Mouse (Mus musculus) embryo, embryonic 10 days (tissue): ENCODE measurements at regions not wholly inside any gene's neighbourhood (a gene's known extent, or its start where the extent isn't known, plus 50 kb on each side); places are given as distances from the start of the nearest gene placed in this dataset.

Experiments used
- DNase-seq: peaks from one replicate; pipeline ENCODE4 v3.0.0-alpha.2; 2015; ENCODE audit warnings: low spot score

DNA sequence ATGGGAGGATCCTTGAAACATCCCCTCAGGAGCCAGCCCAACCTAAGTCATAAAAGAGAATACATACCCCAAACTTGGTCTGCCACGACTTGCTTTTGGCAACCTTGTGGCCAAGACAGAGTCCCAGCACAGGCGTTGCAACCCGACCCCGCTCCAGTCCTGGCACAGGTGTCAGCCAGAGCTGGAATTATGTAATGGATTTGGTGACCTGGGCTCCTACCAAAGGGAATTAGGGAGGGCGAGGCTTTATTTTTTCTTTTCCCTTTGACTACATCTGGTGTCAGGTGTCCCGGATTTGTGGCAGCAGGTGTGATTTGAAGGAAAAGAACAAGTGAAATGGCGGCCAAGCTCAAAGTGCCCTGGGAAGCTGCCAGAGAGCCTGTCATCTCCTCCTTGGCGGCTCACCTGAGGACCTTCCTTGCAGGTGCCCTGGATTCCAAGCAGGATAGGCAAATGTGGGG is 212.9 kb downstream of the Mef2c start:
- peak; percentile 12 for DNase-seq

DNA sequence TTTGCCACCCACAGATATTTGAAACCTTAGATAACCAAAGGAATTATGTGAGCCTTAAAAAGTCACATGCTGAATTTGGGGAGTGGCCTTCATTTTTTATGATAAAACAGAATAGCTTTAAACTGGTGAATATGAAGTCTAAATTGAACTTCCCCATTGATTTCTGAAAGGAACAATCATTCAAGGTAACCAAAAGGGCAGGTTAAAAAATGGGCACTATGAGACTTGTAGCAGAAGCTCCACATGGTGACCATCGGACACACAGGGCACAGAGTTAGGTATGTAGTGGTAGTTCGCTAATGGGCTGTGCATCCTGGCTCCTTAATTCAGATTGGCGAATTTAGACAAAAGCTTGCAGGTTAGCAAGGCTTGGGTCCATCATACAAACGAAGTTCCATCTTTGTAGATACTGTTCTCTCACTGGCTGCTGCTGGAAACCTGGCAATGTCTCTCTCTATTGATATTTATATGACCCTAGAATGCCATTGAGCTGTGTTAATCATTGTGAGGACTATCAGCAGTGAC is 213.9 kb downstream of the Mef2c start:
- DNase-seq = no peak

DNA sequence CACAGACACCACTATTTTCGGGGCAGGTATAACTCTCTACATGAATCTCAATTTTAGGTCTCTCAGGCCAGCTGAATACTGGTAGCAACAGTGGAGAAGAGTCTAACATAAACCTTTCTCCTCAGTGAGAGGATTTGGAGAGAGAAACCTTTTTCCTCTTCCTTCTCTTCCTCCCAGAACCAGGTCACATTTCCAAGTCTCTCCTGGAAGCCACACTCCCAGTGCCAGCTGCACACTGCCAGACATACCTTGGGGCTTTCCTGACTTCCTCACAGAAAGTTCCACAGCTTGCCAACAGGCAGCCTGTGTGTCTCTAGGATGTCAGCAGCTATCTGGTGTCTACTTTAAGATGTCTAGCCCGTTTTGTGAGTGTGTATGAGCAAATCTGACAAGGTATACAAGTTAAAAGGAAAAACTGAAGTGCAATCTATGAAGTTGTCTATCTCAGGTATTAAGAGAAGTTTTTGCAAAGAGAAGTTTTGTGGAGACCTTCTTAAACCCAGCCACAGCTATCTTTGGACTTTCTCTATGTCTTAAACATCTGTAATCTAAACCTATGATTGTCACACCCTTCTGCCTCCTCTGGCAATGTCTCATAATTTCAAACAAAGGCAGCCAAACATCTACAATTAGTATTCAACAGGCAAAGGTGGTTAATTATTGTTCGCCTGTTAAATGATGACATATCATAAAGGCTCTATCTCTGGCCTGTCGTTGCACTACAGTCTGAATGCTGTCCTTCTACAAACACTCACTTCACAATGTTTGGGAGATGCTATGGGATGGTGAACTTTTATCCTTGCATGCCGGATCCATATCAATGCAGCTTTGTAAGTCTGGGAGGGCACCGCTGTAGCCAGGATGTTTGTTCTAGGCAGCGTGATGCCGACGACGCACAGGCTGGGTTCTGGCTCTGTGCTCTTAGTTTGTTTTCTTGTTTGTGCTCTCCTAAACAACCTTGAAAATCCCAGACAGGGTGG is 214.9 kb downstream of the Mef2c start:
- peak; percentile 39 for DNase-seq

DNA sequence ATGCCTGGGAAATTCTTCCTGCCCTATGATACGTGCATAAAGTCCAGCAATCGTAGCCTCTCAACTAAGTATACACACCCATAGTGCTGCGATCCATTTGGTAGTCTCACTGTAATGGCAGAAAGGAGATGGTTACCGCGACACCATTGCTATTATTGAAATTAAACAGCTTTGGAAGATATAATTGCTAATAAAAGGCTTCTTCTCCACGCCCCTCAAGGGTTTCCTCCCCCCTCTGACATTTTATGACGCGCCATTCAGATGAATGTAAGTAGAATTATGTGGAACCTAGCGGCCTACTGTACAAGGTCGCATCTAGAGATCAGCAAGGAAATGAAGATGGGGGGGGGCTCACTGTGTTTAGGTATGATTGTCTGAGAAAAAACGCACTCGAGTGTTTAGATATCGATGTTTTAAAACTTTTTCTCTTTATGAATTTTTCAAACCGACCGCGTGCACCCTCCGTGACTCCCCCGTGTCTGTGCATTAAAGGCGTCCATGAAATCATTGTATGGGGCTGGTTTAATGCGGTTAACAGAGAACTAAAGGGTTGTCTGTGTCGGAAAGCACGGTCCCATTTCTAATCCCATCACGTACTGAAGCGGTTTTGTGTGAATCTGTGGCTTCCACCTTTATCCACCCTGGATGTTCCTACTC is 215.9 kb downstream of the Mef2c start:
- peak; percentile 17 for DNase-seq

DNA sequence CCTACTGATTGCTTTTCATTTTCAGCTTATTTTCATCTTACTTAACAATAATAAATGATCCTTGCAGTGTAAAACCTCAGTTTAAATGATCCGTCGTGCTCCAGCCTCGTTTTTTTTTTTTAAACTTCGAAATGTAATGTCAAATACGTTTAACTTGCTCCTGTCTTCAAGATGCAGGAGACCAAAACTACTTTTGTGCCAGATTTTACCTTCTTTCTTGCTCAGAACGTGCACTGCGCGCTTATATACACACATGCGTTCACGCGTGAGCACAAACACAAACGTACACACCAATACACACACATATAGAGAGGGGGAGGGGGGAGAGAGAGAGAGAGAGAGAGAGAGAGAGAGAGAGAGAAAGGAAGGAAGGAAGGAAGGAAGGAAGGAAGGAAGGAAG is 216.5 kb downstream of the Mef2c start:
- peak; percentile 8 for DNase-seq

DNA sequence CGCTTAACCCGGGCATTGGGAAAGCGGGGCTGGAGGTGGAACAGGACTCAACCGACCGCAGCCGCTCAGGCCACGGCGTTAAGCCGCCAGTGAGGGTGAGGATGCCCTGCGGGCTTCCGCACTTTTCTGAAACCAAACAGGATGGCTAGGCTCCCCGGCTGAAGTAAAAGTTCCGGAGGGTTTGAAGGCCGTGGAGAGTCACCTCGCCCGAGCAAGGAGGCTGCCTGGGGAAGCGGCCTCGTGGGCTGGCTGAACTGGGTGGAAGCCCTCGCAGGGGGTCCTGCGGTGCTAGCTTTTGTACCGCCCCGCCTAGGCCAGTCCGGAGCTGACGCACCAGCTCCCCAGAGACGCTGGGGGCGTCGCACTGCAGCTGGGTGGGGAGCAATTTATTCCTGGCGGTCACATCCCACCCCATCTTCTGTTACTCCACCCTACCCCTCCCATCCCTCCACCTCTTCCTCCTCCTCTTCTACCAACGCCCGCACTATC is 217.1 kb downstream of the Mef2c start:
- DNase-seq = peak; percentile 64

DNA sequence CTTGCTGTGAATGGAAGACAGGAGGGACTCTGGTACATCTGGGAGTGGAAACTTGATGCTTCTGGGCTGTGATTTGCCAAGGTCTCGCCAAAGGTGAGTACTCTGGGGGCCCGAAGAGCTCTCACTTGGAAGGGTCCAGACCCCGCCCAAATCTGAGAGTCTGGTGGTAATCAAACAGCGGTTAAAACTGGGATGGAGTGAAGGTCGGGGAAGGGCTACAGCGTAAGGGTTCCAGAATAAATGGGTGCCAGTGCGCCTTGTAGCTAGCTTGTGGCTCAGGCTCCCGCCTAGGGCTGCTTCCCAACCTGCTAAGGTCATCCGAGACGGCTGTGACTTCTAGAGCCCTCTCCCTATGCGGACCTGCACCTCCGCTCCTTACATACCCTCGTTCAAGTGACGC is 217.7 kb downstream of the Mef2c start:
- DNase-seq = peak; percentile 34

DNA sequence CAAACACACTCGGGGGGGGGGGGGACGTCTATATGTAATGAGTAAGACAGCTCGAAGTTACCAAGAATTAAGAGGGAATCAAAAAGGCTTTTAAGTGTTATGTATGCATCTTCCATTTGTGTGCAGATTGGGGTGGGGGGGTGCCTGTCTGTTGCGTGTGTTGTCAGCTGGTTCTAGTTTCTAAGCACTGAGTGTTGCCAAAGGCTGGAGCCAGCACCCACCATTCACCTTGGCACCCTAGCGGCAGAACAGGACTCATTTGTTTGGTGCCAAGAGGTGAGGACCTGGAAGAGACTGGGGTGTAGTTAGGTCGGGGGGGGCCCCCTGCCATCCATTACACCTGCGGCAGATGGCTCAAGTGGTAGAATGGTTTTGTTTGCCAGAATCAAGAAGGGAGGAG is 218.4 kb downstream of the Mef2c start:
- no peak for DNase-seq

DNA sequence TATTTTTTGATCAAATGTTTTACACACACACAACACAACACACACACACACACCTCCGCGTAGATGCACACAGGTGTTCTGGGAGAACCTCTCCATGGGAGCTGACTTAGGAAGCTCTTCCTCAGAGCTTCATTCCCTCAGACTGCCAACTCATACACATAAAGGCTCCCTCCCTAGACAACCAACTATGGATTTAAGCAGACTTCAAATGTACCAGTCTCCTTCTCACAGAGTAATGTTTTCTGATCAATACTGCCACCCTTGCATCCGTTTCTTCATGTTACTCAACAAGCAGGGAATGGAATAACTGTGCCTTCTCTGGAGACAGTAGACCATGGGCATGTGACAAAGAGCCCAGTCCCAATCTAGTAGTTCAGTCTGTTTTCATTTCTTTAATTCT is 219.0 kb downstream of the Mef2c start:
- DNase-seq = peak; percentile 11

DNA sequence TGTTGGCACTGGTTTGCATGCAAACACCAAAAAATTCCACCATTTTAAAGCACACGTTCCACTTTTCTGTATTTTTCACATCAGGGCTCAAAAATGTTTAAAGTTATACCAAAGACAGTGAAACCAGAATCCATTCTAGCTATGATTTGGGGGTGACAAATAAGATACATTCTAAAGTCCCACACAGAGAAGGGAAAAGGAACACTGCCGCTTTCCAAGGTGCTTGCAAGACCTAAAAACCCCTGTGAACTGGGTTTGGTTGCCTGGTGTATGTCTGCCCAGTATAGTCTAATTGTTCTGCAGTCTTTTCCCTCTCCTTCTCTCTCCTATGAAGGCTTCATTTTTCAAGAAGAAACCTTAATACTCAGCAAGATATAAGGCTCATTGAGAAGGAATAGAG is 219.6 kb downstream of the Mef2c start:
- no peak for DNase-seq

DNA sequence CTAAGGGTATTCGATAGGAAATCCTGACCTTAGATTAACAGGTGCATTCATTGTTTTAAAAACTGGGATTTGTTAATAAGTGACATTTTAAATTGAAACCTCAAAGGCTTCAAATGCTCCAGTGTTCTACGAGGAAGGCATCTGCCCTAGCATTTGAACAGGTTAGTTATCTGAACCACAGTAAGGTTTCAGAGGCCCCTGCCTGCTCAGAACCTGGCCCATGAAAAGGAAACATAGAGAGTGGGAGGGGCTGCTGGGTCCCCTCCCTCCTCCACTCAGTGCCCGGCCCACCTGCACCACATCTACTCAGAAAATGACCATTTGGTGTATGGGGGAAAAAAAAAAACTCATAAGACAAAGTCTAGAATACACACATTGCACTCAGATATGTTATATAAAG is 220.4 kb downstream of the Mef2c start:
- no peak for DNase-seq

DNA sequence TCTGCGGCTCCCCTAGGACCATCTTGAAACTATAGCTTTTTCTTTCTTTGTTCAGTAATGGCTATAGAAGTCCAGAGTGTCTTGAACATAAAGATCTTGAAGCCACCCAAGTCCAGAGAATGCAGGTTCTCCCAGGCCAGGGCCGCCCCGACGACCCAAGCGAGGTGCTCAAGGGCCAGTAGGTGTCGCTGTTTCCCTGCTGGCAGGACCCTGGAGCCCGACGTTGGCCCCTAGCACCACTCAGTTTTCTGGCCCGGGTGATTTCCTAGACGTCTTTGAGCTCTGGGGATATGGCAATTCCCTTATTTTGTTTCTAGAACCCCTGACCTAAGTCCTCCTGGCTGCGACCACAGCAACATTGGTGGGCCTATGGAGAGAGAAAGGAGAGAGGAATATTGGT is 221.2 kb downstream of the Mef2c start:
- peak; percentile 92 for DNase-seq

DNA sequence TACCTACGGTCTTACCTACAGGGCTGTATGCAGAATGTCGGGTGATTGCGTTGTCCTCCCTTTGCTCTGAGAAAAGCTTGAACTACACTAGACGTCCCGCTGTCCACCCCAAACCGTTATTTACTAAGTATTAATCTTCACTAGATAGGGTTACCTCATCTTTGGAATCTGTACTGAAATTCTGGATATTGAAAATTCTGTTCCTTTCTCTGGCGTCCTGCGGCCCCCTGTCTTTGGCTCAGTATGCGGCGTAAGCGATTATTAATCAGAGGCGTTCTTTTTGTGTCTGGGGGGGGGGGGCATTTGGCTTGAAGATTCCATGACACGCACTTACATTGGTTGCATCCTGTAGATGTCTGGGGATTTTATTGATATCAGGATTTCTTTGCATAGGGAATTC is 222.0 kb downstream of the Mef2c start:
- no peak for DNase-seq

DNA sequence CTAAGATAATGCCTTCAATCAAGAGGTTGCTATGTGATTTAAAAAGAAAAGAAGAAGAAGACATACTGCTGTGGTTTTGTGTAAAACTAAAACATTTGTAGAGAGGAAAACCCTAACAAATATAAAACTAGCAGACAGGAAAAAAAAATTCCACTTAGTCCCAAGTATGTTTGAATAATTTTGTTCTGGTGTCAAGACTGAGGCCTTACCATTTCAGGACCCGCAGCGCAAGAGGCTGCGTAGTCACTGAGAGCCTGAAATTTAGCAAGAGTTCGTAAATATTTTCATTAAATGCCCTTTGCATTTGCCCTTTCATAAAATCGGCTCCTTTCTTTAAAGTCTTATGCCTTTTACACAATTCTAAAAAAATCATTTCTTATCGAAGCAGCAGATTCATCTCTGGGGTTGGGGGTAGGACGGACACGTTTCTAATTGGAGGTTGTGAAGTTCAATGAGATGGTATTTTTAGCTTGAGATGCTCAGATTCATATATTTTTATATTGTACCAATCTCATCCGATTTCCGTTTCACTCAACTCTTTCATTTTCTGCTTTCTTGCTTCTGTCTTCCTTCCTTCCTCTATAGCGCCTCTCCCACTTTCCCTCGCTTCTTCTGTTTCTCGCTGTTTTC is 222.6 kb downstream of the Mef2c start:
- DNase-seq = no peak

DNA sequence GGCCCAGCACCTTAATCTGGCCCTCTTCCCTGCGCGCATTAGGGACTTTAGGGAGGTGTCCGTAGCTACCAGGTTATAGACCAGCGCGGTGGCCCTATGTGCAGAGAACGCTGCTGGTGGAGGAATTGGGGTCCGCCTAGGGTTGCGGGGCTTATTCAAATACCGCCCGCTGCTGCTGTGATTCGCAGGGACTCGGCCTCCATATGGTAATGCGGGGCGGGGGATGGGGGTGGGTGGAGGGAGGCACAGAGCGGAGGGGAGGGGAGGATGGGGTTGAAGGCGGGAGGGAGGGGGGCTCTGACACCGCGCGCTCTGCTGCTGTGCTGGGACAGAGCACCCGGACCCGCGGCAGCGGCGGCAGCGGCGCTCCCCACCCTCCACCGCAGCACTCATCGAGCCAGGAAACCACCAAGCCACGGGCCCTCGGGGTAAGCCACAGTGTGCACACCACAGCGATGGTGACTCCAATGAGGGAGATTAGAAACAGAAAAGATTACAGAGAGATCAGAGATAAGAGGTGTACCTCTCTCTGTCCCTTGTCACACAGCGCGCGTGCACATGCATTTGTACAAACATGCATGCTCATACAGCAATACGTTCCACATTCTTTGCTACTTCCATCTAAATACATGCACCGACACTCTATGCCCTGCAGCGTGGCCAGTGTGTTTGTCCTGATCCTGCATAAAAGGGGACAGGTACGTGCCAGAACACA is 223.4 kb downstream of the Mef2c start:
- DNase-seq = no peak

DNA sequence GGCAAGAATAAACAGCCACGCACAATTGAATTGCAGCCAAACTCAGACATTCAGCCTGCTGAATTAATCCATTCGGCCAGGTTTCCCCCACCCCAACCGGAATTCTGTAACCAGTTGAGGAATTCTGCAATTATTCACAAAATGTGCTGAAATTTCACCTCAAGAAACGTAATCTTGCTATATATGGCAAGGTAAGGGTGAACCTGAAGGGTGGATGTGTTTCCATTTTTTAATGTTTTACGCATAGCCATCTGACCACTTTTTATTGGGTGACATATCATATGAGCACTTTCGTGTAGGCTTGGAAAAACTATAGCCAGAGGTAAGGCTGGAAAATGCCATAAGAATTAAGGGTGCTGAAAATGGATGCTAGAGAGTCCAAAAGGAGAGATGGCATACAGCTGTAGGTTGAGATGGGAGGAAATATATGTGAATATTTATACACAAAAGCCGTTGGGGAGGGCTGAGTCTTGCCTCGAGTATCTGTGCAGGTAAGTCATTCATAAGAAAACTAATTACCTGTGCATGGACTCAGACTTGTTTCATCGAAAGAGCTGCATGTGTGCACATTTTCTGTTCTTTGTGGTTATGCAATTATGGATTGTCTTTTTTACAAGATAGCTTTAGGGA is 224.0 kb downstream of the Mef2c start:
- no peak for DNase-seq

DNA sequence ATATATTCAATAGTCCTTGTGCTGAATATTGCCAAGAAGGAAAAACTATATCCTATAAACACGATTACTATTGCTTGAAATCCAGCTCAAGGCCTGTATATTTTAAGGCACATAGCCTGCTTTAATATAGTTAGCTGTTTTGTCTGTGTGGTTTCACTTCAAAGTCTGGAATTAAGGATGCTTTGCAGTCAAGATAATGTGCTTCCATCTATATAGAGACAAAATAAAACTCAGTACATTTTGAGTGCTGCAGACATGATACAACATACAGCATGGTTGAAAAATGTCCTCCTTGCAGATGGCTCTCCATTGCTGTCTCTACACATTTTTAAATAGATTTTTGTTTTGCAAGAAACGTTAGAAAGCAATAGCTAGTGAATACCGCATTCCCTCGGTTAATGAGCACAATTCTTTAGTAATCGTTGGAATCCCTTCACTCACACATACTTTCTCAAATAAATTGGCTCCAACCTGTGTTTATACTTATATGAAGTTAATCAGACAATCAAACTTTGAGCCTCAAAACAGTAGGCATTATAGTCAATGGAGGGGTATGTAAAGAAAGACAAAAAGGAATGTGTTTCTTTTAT is 224.7 kb downstream of the Mef2c start:
- no peak for DNase-seq

DNA sequence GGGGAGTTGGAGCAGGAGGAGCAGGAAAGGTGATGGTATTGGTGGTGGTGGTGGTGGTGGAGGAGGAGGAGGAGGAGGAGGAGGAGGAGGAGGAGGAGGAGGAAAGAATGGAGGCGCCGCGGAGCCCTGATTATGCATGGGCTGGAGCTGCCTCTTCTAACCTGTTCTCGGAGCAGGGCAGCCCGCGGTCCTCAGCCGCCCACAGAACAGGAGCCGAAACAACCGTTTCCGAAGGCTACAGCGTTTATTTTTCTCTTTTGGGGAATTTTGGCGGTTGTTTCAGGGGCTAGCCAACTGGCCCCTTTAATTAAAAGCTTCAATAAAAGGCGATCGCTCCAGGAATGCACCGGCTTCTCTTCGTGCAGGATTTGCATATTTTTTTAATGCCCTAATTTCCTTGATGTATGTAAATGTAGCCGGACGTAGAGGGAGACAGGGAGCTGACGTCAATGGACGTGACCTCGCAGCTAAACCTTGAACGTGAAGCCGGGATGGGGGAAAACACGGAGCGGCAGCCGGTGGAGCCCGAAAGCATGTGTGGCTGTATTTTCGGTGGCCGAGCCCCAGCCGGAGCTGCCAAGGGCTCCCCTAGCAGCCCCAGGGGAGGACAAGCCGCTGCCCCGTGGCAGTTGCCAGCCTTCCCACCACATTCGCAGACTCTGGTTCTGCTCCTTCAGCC is 225.6 kb downstream of the Mef2c start:
- DNase-seq = peak; percentile 84

DNA sequence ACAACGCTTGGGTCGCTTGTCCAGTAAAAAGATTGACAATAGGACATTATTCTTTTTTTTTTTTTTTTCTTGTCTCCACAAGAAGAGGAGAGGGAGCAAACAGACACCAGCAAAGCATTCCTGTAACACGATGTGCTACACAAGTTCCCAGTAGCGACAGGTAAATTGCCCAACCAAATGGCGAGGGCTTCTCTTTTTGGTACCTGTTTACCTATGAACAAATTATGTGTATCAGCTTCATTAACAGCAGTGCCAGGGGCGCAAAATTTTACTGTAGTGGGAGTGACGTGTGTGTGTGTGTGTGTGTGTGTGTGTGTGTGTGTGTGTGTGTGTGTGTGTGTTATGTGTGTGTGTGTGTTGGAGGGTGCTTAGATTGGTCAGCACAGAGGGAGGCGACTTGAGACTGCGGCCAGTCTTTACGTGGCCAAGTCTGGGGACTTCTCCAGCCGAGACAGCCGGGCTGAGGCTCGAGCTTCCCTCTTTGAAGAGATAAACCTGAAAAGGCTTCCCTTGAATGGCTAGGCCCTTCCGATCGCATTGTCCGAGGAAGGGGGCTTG is 226.4 kb downstream of the Mef2c start:
- no peak for DNase-seq
